Comparison of ENCODE assay signal across 8 mouse cellular contexts in genomic region chr8:70618888-70619334, GRCm38 (mm10). TPM values are rescaled to one million over a fixed set of nuclear protein-coding genes. Genes with fewer than 3 reads are reported as not detected.
A peak's percentile ranks its signal among the peaks of the same experiment; 100 is the strongest.
DNase-seq lines count a peak whose midpoint lies in the region; ATAC-seq lines count a peak whose summit lies in the region.

No protein-coding gene starts in this region.

- no peaks in the 10 kb centered on the region for H3K36me3 ChIP-seq in liver, embryonic 15.5 days (replicated peaks)

- peak; percentile 60 for DNase-seq in kidney, postnatal 10 days
- no peak for DNase-seq in kidney, adult 11 months
- peak; percentile 91 for DNase-seq in R1 (ENCODE audit: low read depth, low spot score)
- peak; percentile 50 to 83 for DNase-seq in heart, adult 18-20 months
- peak; percentile 73 to 91 for DNase-seq in spleen, postnatal 10 days (ENCODE audit: low spot score in 2 of 2)
- no peak for DNase-seq in urinary bladder, adult 18-20 months (ENCODE audit: low spot score in 2 of 2)
- no peak for DNase-seq in left cerebral cortex, adult 18-20 months (ENCODE audit: low spot score in 2 of 2)

- peak overlapping the region; percentile 39; the same call in 1 of the 2 replicates for H3K9ac ChIP-seq in liver, embryonic 15.5 days

- ATAC-seq in liver, embryonic 15.5 days (ENCODE audit: insufficient read depth) = peak; percentile 75

- peaks cover 95% of the 10 kb centered on the region for H3K4me1 ChIP-seq in liver, embryonic 15.5 days (replicated peaks)

- H3K9me3 ChIP-seq in liver, embryonic 15.5 days (replicated peaks) = no peaks in the 10 kb centered on the region

- peak overlapping the region; percentile 14; the same call in 1 of the 2 replicates for H3K4me3 ChIP-seq in liver, embryonic 15.5 days (replicated peaks)

- peak overlapping the region; percentile 83 for H3K27ac ChIP-seq in liver, embryonic 15.5 days (replicated peaks)

- 1% methylated on average over 9 of the region's 9 CpGs for WGBS in liver, embryonic 15.5 days (ENCODE audit: insufficient replicate concordance)

- no peaks in the 10 kb centered on the region for H3K27me3 ChIP-seq in liver, embryonic 15.5 days

- peak overlapping the region; percentile 58 for H3K4me2 ChIP-seq in liver, embryonic 15.5 days

RNA-seq across cellular contexts. Expression of gene Lrrc25, which starts 3.0 kb away (rescaled TPM):
- total RNA-seq in heart, adult 18-20 months (2021) = 1 to 10 TPM; 1.6 to 2.5 TPM
- polyA plus RNA-seq in liver, embryonic 15.5 days (2015; fragmentation: Nextera tagmentation; extraction: Ambion mirVana) = 7.2 and 7.4 TPM in 2 replicates
- 1 to 10 TPM in 1 of 2 experiments, under 1 TPM in 1; 0.70 to 1.0 TPM for total RNA-seq in left cerebral cortex, adult 18-20 months (2021)

RNA-seq across cellular contexts. Expression of gene Ssbp4, which starts 10.2 kb away (rescaled TPM):
- total RNA-seq in heart, adult 18-20 months (2021) = 10 to 100 TPM; 29.9 to 35.7 TPM
- polyA plus RNA-seq in liver, embryonic 15.5 days (2015; fragmentation: Nextera tagmentation; extraction: Ambion mirVana) = 37.8 and 47.7 TPM in 2 replicates
- 100 to 1,000 TPM; 250 to 264 TPM for total RNA-seq in left cerebral cortex, adult 18-20 months (2021)

RNA-seq across cellular contexts. Expression of gene Gdf15, which starts 13.3 kb away (rescaled TPM):
- 1 to 10 TPM; 1.4 to 2.0 TPM for total RNA-seq in heart, adult 18-20 months (2021)
- polyA plus RNA-seq in liver, embryonic 15.5 days (2015; fragmentation: Nextera tagmentation; extraction: Ambion mirVana) = 3.4 and 4.3 TPM in 2 replicates
- not detected for total RNA-seq in left cerebral cortex, adult 18-20 months (2021)

RNA-seq across cellular contexts. Expression of gene Isyna1, which starts 24.7 kb away (rescaled TPM):
- total RNA-seq in heart, adult 18-20 months (2021) = 10 to 100 TPM; 15.4 to 28.2 TPM
- polyA plus RNA-seq in liver, embryonic 15.5 days (2015; fragmentation: Nextera tagmentation; extraction: Ambion mirVana) = 43.2 and 44.7 TPM in 2 replicates
- total RNA-seq in left cerebral cortex, adult 18-20 months (2021) = 10 to 100 TPM; 50.4 to 60.8 TPM

RNA-seq across cellular contexts. Expression of gene Pgpep1, which starts 41.3 kb away (rescaled TPM):
- 10 to 100 TPM; 40.5 to 41.1 TPM for total RNA-seq in heart, adult 18-20 months (2021)
- polyA plus RNA-seq in liver, embryonic 15.5 days (2015; fragmentation: Nextera tagmentation; extraction: Ambion mirVana) = 21.7 and 22.3 TPM in 2 replicates
- 10 to 100 TPM; 11.6 to 17.9 TPM for total RNA-seq in left cerebral cortex, adult 18-20 months (2021)

Comparison
In these comparisons a context has a peak if more than half of its experiments do, and no peak if none do; other contexts are left out.
1. DNase-seq: peak in kidney, postnatal 10 days (single experiment), R1 (single experiment), heart, adult 18-20 months (2 of 2) and spleen, postnatal 10 days (2 of 2); none in kidney, adult 11 months (single experiment), urinary bladder, adult 18-20 months (0 of 2) and left cerebral cortex, adult 18-20 months (0 of 2).
2. RNA of gene Ssbp4, which starts 10.2 kb away (total RNA-seq): 250 to 264 TPM in left cerebral cortex, adult 18-20 months; 29.9 to 35.7 TPM in heart, adult 18-20 months; every median in the first group is over 4 times any median in the second.